Mouse (Mus musculus): ENCODE measurements at regions not wholly inside any gene's neighbourhood (a gene's known extent, or its start where the extent isn't known, plus 50 kb on each side); places are given as distances from the start of the nearest gene placed in this dataset.

GRCm38 (mm10) chr14:86327646-86328045 lies 813.4 kb downstream of the Diaph3 start:
- Histone ChIP-seq H3K27me3 (ENCODE audit: control insufficient read depth in 1 of 2, insufficient read depth in 2 of 2, low read length in 2 of 2) (no peaks in the 10 kb centered on the region), H3K79me2 (ENCODE audit: control insufficient read depth, insufficient read depth, low read length, poor library complexity) (no peaks in the 10 kb centered on the region), H3K9ac (ENCODE audit: control insufficient read depth, low read depth, low read length, poor library complexity, severe bottlenecking) (no peak overlapping the region), H3K4me3 (ENCODE audit: control insufficient read depth in 1 of 2, insufficient read depth in 1 of 2, low read depth in 2 of 2, low read length in 2 of 2) (no peak overlapping the region), H3K36me3 (ENCODE audit: control insufficient read depth in 1 of 2, insufficient read depth in 2 of 2, low read length in 2 of 2) (no peaks in the 10 kb centered on the region), H3K9me3 (replicated peaks; ENCODE audit: insufficient read depth, low read length) (no peaks in the 10 kb centered on the region), H3K27ac (ENCODE audit: control insufficient read depth, low read depth, low read length) (no peak overlapping the region), H3K4me1 (ENCODE audit: control insufficient read depth in 1 of 2, insufficient read depth in 2 of 2, low read length in 2 of 2) (0 out of 4 replicates have a peak, but pooled peaks cover 0 to 5% of the 10 kb centered on the region in 2 experiments)
- DNase-seq (ENCODE audit: low read depth, low spot score), result no peak
- TF ChIP-seq ZNF384 (IDR thresholded peaks at IDR 0.05; ENCODE audit: low read depth, low read length) (no peak), MYB (IDR thresholded peaks at IDR 0.05; ENCODE audit: low read depth, low read length) (no peak), GABPA (IDR thresholded peaks at IDR 0.05; ENCODE audit: low read depth, low read length) (no peak), NELFE (IDR thresholded peaks at IDR 0.05; ENCODE audit: low read depth, low read length) (no peak), POLR2AphosphoS2 (IDR thresholded peaks at IDR 0.05; ENCODE audit: low read length) (no peak), HCFC1 (IDR thresholded peaks at IDR 0.05; ENCODE audit: low read depth, low read length) (no peak), CHD1 (IDR thresholded peaks at IDR 0.05; ENCODE audit: low read depth, low read length) (no peak), USF1 (IDR thresholded peaks at IDR 0.05; ENCODE audit: low read depth, low read length) (no peak), SMC3 (IDR thresholded peaks at IDR 0.05; ENCODE audit: low read depth, low read length) (no peak), ZKSCAN1 (IDR thresholded peaks at IDR 0.05; ENCODE audit: low read depth, low read length) (no peak), RCOR1 (IDR thresholded peaks at IDR 0.05; ENCODE audit: low read depth, low read length) (no peak), RAD21 (IDR thresholded peaks at IDR 0.05; ENCODE audit: low read depth, low read length) (no peak), MAZ (IDR thresholded peaks at IDR 0.05; ENCODE audit: low read depth, low read length) (no peak), JUND (IDR thresholded peaks at IDR 0.05; ENCODE audit: low read depth, low read length) (no peak), TBP (IDR thresholded peaks at IDR 0.05; ENCODE audit: low read depth, low read length) (no peak), POLR2A (IDR thresholded peaks at IDR 0.05; ENCODE audit: control insufficient read depth in 1 of 2, insufficient read depth in 1 of 2, low read depth in 1 of 2, low read length in 2 of 2, poor library complexity in 1 of 2) (no peak)

DNA sequence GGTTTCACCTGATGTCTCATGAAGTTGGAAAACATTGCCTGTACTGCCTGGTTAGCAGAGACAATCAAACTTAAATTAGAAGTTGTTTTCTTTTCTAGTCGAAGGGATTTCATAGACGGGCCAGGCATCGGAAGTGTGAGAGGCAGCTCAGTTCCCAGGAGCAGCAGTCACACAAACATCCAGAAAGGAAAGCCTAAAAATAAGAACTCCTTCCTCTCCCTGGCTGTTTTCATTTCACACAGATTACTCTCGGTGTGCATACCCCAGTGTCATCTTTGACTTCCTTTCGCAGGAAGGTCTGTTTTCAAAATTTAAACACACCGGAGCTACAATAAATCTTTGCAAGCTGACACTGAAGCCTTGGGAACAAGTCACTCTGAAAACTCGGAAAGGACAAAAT lies 818.7 kb downstream of the Diaph3 start:
- TF ChIP-seq MYC (IDR thresholded peaks at IDR 0.05; ENCODE audit: low read depth, low read length) (no peak), NRF1 (IDR thresholded peaks at IDR 0.05; ENCODE audit: insufficient read depth, low read depth, low read length, poor library complexity, severe bottlenecking) (no peak), UBTF (IDR thresholded peaks at IDR 0.05; ENCODE audit: borderline replicate concordance, insufficient read depth, low read depth, low read length) (no peak), CTCF (IDR thresholded peaks at IDR 0.05 in 2 of 3, conservative IDR thresholded peaks at IDR 0.05 in 1 of 3; ENCODE audit: control insufficient read depth in 1 of 3, insufficient read depth in 1 of 3, low read depth in 2 of 3, low read length in 3 of 3, poor library complexity in 1 of 3, severe bottlenecking in 1 of 3) (no peak), RAD21 (IDR thresholded peaks at IDR 0.05; ENCODE audit: low read depth, low read length) (no peak), GATA1 (IDR thresholded peaks at IDR 0.05; ENCODE audit: low read depth, low read length) (no peak)
- no peak overlapping the region for H3K9ac ChIP-seq (ENCODE audit: control insufficient read depth, low read depth, low read length, poor library complexity, severe bottlenecking)
- no peaks in the 10 kb centered on the region for H3K79me2 ChIP-seq (ENCODE audit: control insufficient read depth, insufficient read depth, low read length, poor library complexity)
- no peak overlapping the region for H3K27ac ChIP-seq (ENCODE audit: control insufficient read depth, low read depth, low read length)
- no peaks in the 10 kb centered on the region for H3K9me3 ChIP-seq (replicated peaks; ENCODE audit: insufficient read depth, low read length)
- DNase-seq (ENCODE audit: low read depth, low spot score), result no peak
- H3K36me3 ChIP-seq (ENCODE audit: control insufficient read depth in 1 of 2, insufficient read depth in 2 of 2, low read length in 2 of 2), result no peaks in the 10 kb centered on the region
- no peaks in the 10 kb centered on the region for H3K27me3 ChIP-seq (ENCODE audit: control insufficient read depth in 1 of 2, insufficient read depth in 2 of 2, low read length in 2 of 2)
- no peaks in the 10 kb centered on the region for H3K4me1 ChIP-seq (ENCODE audit: control insufficient read depth in 1 of 2, insufficient read depth in 2 of 2, low read length in 2 of 2)
- H3K4me3 ChIP-seq (ENCODE audit: control insufficient read depth in 1 of 2, insufficient read depth in 1 of 2, low read depth in 2 of 2, low read length in 2 of 2), result no peak overlapping the region

All from MEL (cell line).